Mouse (Mus musculus): ENCODE measurements around the gene H2-T23. TPM values are rescaled to one million over a fixed set of nuclear protein-coding genes. Genes with fewer than 3 reads are reported as not detected.
"Not testable (repeated sequence)": the region's sequence is repeated elsewhere in the genome, so short reads cannot be mapped to it uniquely, and the experiment has no call there.

The H2-T23 gene
- polyA plus RNA-seq (2014; fragmentation: Nextera tagmentation; extraction: Ambion mirVana), result 2.0 and 3.1 TPM in 2 replicates

GRCm38 (mm10) chr17:36032351-36032875 is at the start of gene H2-T23:
Gene H2-T23, minus strand, starts transcription at chr17:36032855.
- whole genome bisulfite sequencing (ENCODE audit: insufficient replicate concordance), result under 1% methylated on average over 24 of the region's 25 CpGs
- Histone ChIP-seq H3K4me2 (peak within 1 kb of the TSS; percentile 84), H3K9ac (ENCODE audit: low read depth, low read length) (0 out of 2 replicates have a peak within 1 kb of the TSS, but pooled peaks have one; percentile 39), H3K4me3 (ENCODE audit: low read depth, low read length) (peak within 1 kb of the TSS; percentile 49)
- not testable (repeated sequence) for H3K36me3 ChIP-seq (ENCODE audit: control insufficient read depth, insufficient read depth, low read length); H3K27ac ChIP-seq (ENCODE audit: low read depth, low read length); H3K4me1 ChIP-seq (ENCODE audit: control insufficient read depth, insufficient read depth, low read length); ATAC-seq (replicated peaks; ENCODE audit: insufficient number of reproducible peaks, low FRiP score, low TSS enrichment); H3K9me3 ChIP-seq (replicated peaks; ENCODE audit: control insufficient read depth, low read length); H3K27me3 ChIP-seq (ENCODE audit: control insufficient read depth, insufficient read depth, low read length)

GRCm38 (mm10) chr17:36081901-36082300 is 49.2 kb upstream of the H2-T23 start:
- H3K27ac ChIP-seq (ENCODE audit: low read depth, low read length); H3K9ac ChIP-seq (ENCODE audit: low read depth, low read length); H3K4me3 ChIP-seq (ENCODE audit: low read depth, low read length); H3K36me3 ChIP-seq (ENCODE audit: control insufficient read depth, insufficient read depth, low read length); H3K4me1 ChIP-seq (ENCODE audit: control insufficient read depth, insufficient read depth, low read length); ATAC-seq (replicated peaks; ENCODE audit: insufficient number of reproducible peaks, low FRiP score, low TSS enrichment); H3K9me3 ChIP-seq (replicated peaks; ENCODE audit: control insufficient read depth, low read length); H3K4me2 ChIP-seq: not testable (repeated sequence)
- peaks cover 23% of the 10 kb centered on the region for H3K27me3 ChIP-seq (ENCODE audit: control insufficient read depth, insufficient read depth, low read length)

- ATAC-seq (replicated peaks; ENCODE audit: insufficient number of reproducible peaks, low FRiP score, low TSS enrichment), result no peak
- WGBS (ENCODE audit: insufficient replicate concordance), result 24% methylated on average over 2 of the region's 2 CpGs
- Histone ChIP-seq H3K9me3 (replicated peaks; ENCODE audit: control insufficient read depth, low read length) (no peaks in the 10 kb centered on the region), H3K9ac (ENCODE audit: low read depth, low read length) (no peak overlapping the region), H3K4me2 (no peak overlapping the region), H3K27me3 (ENCODE audit: control insufficient read depth, insufficient read depth, low read length) (no peaks in the 10 kb centered on the region), H3K27ac (ENCODE audit: low read depth, low read length) (no peak overlapping the region), H3K36me3 (ENCODE audit: control insufficient read depth, insufficient read depth, low read length) (no peaks in the 10 kb centered on the region), H3K4me3 (ENCODE audit: low read depth, low read length) (no peak overlapping the region), H3K4me1 (ENCODE audit: control insufficient read depth, insufficient read depth, low read length) (no peaks in the 10 kb centered on the region)
Observed at GRCm38 (mm10) chr17:36060829-36061228, 28.2 kb upstream of the H2-T23 start.

GRCm38 (mm10) chr17:36058362-36058761 is 25.7 kb upstream of the H2-T23 start, which contains the start of gene Gm11127:
Gene Gm11127, minus strand, starts transcription at chr17:36058371.
- not testable (repeated sequence) for H3K9ac ChIP-seq (ENCODE audit: low read depth, low read length); H3K27me3 ChIP-seq (ENCODE audit: control insufficient read depth, insufficient read depth, low read length); H3K4me2 ChIP-seq; ATAC-seq (replicated peaks; ENCODE audit: insufficient number of reproducible peaks, low FRiP score, low TSS enrichment); H3K9me3 ChIP-seq (replicated peaks; ENCODE audit: control insufficient read depth, low read length); H3K27ac ChIP-seq (ENCODE audit: low read depth, low read length); H3K4me3 ChIP-seq (ENCODE audit: low read depth, low read length); H3K36me3 ChIP-seq (ENCODE audit: control insufficient read depth, insufficient read depth, low read length); H3K4me1 ChIP-seq (ENCODE audit: control insufficient read depth, insufficient read depth, low read length)
- WGBS (ENCODE audit: insufficient replicate concordance), result 53% methylated on average over 1 of the region's 1 CpGs

GRCm38 (mm10) chr17:36057927-36058326 is 25.3 kb upstream of the H2-T23 start:
- H3K4me2 ChIP-seq; H3K27me3 ChIP-seq (ENCODE audit: control insufficient read depth, insufficient read depth, low read length); ATAC-seq (replicated peaks; ENCODE audit: insufficient number of reproducible peaks, low FRiP score, low TSS enrichment); H3K4me1 ChIP-seq (ENCODE audit: control insufficient read depth, insufficient read depth, low read length); H3K9ac ChIP-seq (ENCODE audit: low read depth, low read length); H3K27ac ChIP-seq (ENCODE audit: low read depth, low read length); H3K4me3 ChIP-seq (ENCODE audit: low read depth, low read length); H3K36me3 ChIP-seq (ENCODE audit: control insufficient read depth, insufficient read depth, low read length); H3K9me3 ChIP-seq (replicated peaks; ENCODE audit: control insufficient read depth, low read length): not testable (repeated sequence)
- 84% methylated on average over 23 of the region's 25 CpGs for WGBS (ENCODE audit: insufficient replicate concordance)

- WGBS (ENCODE audit: insufficient replicate concordance), result 80% methylated on average over 3 of the region's 3 CpGs
- Histone ChIP-seq H3K36me3 (ENCODE audit: control insufficient read depth, insufficient read depth, low read length) (no peaks in the 10 kb centered on the region), H3K4me2 (peak overlapping the region; percentile 73), H3K27ac (ENCODE audit: low read depth, low read length) (no peak overlapping the region), H3K4me1 (ENCODE audit: control insufficient read depth, insufficient read depth, low read length) (no peaks in the 10 kb centered on the region), H3K27me3 (ENCODE audit: control insufficient read depth, insufficient read depth, low read length) (no peaks in the 10 kb centered on the region), H3K9me3 (replicated peaks; ENCODE audit: control insufficient read depth, low read length) (no peaks in the 10 kb centered on the region), H3K4me3 (ENCODE audit: low read depth, low read length) (peak overlapping the region; percentile 45), H3K9ac (ENCODE audit: low read depth, low read length) (peak overlapping the region; percentile 46; the same call in 1 of the 2 replicates)
- no peak for ATAC-seq (replicated peaks; ENCODE audit: insufficient number of reproducible peaks, low FRiP score, low TSS enrichment)
Observed at GRCm38 (mm10) chr17:36043286-36043685, 10.6 kb upstream of the H2-T23 start.

GRCm38 (mm10) chr17:36042610-36043169 is 10.0 kb upstream of the H2-T23 start, which contains the start of the genes H2-T22 and Gm6034:
Gene H2-T22, minus strand, starts transcription at chr17:36042747.
Gene Gm6034, plus strand, starts transcription at chr17:36042961.
- H3K27ac ChIP-seq (ENCODE audit: low read depth, low read length); H3K4me1 ChIP-seq (ENCODE audit: control insufficient read depth, insufficient read depth, low read length); H3K9me3 ChIP-seq (replicated peaks; ENCODE audit: control insufficient read depth, low read length): not testable (repeated sequence)

GRCm38 (mm10) chr17:36042055-36042454 is 9.4 kb upstream of the H2-T23 start:
- 1% methylated on average over 16 of the region's 19 CpGs for WGBS (ENCODE audit: insufficient replicate concordance)
- peak; percentile 52; the same call in 1 of the 2 replicates for ATAC-seq (replicated peaks; ENCODE audit: insufficient number of reproducible peaks, low FRiP score, low TSS enrichment)
- H3K4me3 ChIP-seq (ENCODE audit: low read depth, low read length), result peak overlapping the region; percentile 45

More at GRCm38 (mm10) chr17:36042610-36043169, 10.0 kb upstream of the H2-T23 start, which contains the start of the genes H2-T22 and Gm6034:
- peak within 1 kb of the TSS; percentile 45 for H3K4me3 ChIP-seq (ENCODE audit: low read depth, low read length)
- 1% methylated on average over 12 of the region's 12 CpGs for WGBS (ENCODE audit: insufficient replicate concordance)
- not testable (repeated sequence) for H3K36me3 ChIP-seq (ENCODE audit: control insufficient read depth, insufficient read depth, low read length); H3K27me3 ChIP-seq (ENCODE audit: control insufficient read depth, insufficient read depth, low read length)
- H3K4me2 ChIP-seq, result peak within 1 kb of the TSS; percentile 73
- peak; percentile 90 for ATAC-seq (replicated peaks; ENCODE audit: insufficient number of reproducible peaks, low FRiP score, low TSS enrichment)
- H3K9ac ChIP-seq (ENCODE audit: low read depth, low read length), result peak within 1 kb of the TSS; percentile 46; the same call in 1 of the 2 replicates

GRCm38 (mm10) chr17:36040604-36041003 is 7.9 kb upstream of the H2-T23 start:
- not testable (repeated sequence) for H3K4me2 ChIP-seq; ATAC-seq (replicated peaks; ENCODE audit: insufficient number of reproducible peaks, low FRiP score, low TSS enrichment); H3K4me1 ChIP-seq (ENCODE audit: control insufficient read depth, insufficient read depth, low read length); H3K9ac ChIP-seq (ENCODE audit: low read depth, low read length); H3K27ac ChIP-seq (ENCODE audit: low read depth, low read length); H3K27me3 ChIP-seq (ENCODE audit: control insufficient read depth, insufficient read depth, low read length); H3K36me3 ChIP-seq (ENCODE audit: control insufficient read depth, insufficient read depth, low read length); H3K9me3 ChIP-seq (replicated peaks; ENCODE audit: control insufficient read depth, low read length); H3K4me3 ChIP-seq (ENCODE audit: low read depth, low read length)
- 59% methylated on average over 2 of the region's 2 CpGs for WGBS (ENCODE audit: insufficient replicate concordance)

More at GRCm38 (mm10) chr17:36042055-36042454, 9.4 kb upstream of the H2-T23 start:
- not testable (repeated sequence) for H3K27me3 ChIP-seq (ENCODE audit: control insufficient read depth, insufficient read depth, low read length); H3K36me3 ChIP-seq (ENCODE audit: control insufficient read depth, insufficient read depth, low read length); H3K27ac ChIP-seq (ENCODE audit: low read depth, low read length); H3K4me1 ChIP-seq (ENCODE audit: control insufficient read depth, insufficient read depth, low read length); H3K9me3 ChIP-seq (replicated peaks; ENCODE audit: control insufficient read depth, low read length)
- H3K4me2 ChIP-seq, result peak overlapping the region; percentile 73
- peak overlapping the region; percentile 28; the same call in 1 of the 2 replicates for H3K9ac ChIP-seq (ENCODE audit: low read depth, low read length)
